Mouse (Mus musculus): ENCODE measurements around the gene Sec24b. TPM values are rescaled to one million over a fixed set of nuclear protein-coding genes. Genes with fewer than 3 reads are reported as not detected.
A peak's percentile ranks its signal among the peaks of the same experiment; 100 is the strongest.

The Sec24b gene
- polyA plus RNA-seq (2016; fragmentation: Nextera tagmentation; extraction: Ambion mirVana): 15.0 and 15.2 TPM in 2 replicates

DNA sequence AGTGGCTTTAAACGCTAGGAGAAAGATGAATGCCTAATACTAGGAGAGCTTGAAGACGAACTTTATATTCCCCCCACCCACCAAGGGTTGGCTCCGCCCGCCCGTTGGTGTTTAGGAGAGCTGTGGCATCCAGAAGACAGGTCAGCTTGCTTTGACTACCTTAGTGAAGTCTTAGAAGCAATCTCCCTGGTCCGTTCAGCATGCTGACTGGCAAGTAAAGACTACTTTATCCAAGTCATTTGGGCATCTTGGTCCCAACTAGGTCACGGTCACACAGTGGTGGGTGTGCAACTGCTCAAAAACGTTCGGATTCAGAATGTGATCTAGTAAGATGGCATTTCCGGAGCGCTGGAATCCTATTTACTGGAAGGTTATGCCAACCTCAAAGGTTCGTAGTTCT is at the start of gene Sec24b:
Gene Sec24b (minus strand): TSS at position 273 of the 400 bp plus-strand sequence.
- Histone ChIP-seq H3K4me1 (peaks cover 48% of the 10 kb centered on the region), H3K4me2 (peak within 1 kb of the TSS; percentile 88), H3K27ac (peak within 1 kb of the TSS; percentile 92), H3K9ac (peak within 1 kb of the TSS; percentile 87), H3K36me3 (no peaks in the 10 kb centered on the region), H3K4me3 (peak within 1 kb of the TSS; percentile 87), H3K27me3 (replicated peaks) (peaks cover 19% of the 10 kb centered on the region; the same call in 1 of the 2 replicates), H3K9me3 (replicated peaks) (no peaks in the 10 kb centered on the region)
- 23% methylated on average over 12 of the region's 12 CpGs for WGBS (ENCODE audit: insufficient replicate concordance)
- ATAC-seq: 0 out of 2 replicates have a peak, but pooled peaks have one; percentile 14

- ATAC-seq: no peak
- WGBS (ENCODE audit: insufficient replicate concordance): 68% methylated on average over 9 of the region's 9 CpGs
- no peak overlapping the region for H3K27ac ChIP-seq
- H3K4me3 ChIP-seq: no peak overlapping the region
- no peaks in the 10 kb centered on the region for H3K9me3 ChIP-seq (replicated peaks)
- H3K36me3 ChIP-seq: no peaks in the 10 kb centered on the region
- no peaks in the 10 kb centered on the region for H3K4me1 ChIP-seq
- no peak overlapping the region for H3K9ac ChIP-seq
- H3K27me3 ChIP-seq (replicated peaks): no peaks in the 10 kb centered on the region
- H3K4me2 ChIP-seq: no peak overlapping the region
These were observed 43.1 kb upstream of the Sec24b start for GRCm38 (mm10) chr3:130104471-130104870.

DNA sequence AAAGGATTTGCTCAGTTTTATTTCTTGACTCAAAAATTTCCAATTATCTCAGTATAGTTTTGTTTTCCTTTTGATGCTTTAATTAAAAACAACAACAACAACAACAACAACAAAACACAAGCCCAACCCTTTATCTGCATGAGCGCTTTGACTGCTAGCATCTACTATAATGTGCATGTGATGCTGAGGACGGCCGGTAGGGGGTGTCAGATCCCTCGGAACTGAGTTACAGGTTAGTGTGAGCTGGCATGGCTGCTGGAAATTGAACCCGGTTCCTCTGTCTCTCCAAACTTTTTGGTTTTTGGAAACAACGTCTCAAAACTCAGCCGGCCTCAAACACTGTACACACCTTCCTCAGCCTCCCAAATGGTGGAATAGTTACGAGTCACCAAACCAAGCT is 42.1 kb upstream of the Sec24b start:
- 61% methylated on average over 8 of the region's 8 CpGs for WGBS (ENCODE audit: insufficient replicate concordance)
- no peak overlapping the region for H3K4me2 ChIP-seq
- no peaks in the 10 kb centered on the region for H3K36me3 ChIP-seq
- no peak overlapping the region for H3K27ac ChIP-seq
- H3K27me3 ChIP-seq (replicated peaks): no peaks in the 10 kb centered on the region
- H3K9ac ChIP-seq: no peak overlapping the region
- no peak overlapping the region for H3K4me3 ChIP-seq
- no peak for ATAC-seq
- no peaks in the 10 kb centered on the region for H3K4me1 ChIP-seq
- no peaks in the 10 kb centered on the region for H3K9me3 ChIP-seq (replicated peaks)

- Histone ChIP-seq H3K9me3 (replicated peaks) (no peaks in the 10 kb centered on the region), H3K9ac (no peak overlapping the region), H3K4me3 (no peak overlapping the region), H3K36me3 (no peaks in the 10 kb centered on the region), H3K4me1 (no peaks in the 10 kb centered on the region), H3K27me3 (replicated peaks) (0 out of 2 replicates have a peak, but pooled peaks cover 4% of the 10 kb centered on the region), H3K27ac (no peak overlapping the region), H3K4me2 (no peak overlapping the region)
- WGBS (ENCODE audit: insufficient replicate concordance): 41% methylated on average over 5 of the region's 5 CpGs
- no peak for ATAC-seq
These were observed 33.9 kb upstream of the Sec24b start for GRCm38 (mm10) chr3:130095160-130095781.

GRCm38 (mm10) chr3:130094125-130094704 is 32.9 kb upstream of the Sec24b start:
- 67% methylated on average over 5 of the region's 5 CpGs for WGBS (ENCODE audit: insufficient replicate concordance)
- H3K36me3 ChIP-seq: no peaks in the 10 kb centered on the region
- no peak overlapping the region for H3K4me3 ChIP-seq
- no peaks in the 10 kb centered on the region for H3K4me1 ChIP-seq
- no peak overlapping the region for H3K4me2 ChIP-seq
- H3K27ac ChIP-seq: no peak overlapping the region
- 0 out of 2 replicates have a peak, but pooled peaks cover 4% of the 10 kb centered on the region for H3K27me3 ChIP-seq (replicated peaks)
- no peaks in the 10 kb centered on the region for H3K9me3 ChIP-seq (replicated peaks)
- ATAC-seq: no peak
- H3K9ac ChIP-seq: no peak overlapping the region

DNA sequence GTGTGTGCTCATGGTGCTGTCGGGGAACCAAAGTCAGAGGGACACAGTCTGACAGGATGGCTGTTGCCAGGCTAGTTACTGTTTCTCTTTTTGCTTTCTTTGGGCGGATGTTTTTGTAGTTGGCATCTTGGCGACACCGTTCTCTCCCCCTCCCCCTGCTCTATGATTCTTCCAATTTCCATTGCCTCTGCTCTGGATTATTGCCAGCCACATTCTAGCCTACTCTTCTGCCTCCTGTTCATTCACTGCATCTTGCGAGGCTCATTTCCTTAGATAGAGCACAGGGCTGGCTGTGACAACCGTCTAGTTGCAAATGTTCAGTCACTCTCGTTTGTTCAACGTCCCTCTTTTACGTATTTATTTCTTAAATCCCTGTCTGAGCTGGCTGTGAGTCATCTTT is 29.1 kb upstream of the Sec24b start:
- no peaks in the 10 kb centered on the region for H3K9me3 ChIP-seq (replicated peaks)
- no peak for ATAC-seq
- H3K36me3 ChIP-seq: no peaks in the 10 kb centered on the region
- H3K9ac ChIP-seq: no peak overlapping the region
- H3K27ac ChIP-seq: no peak overlapping the region
- 69% methylated on average over 9 of the region's 9 CpGs for whole genome bisulfite sequencing (ENCODE audit: insufficient replicate concordance)
- H3K4me1 ChIP-seq: no peaks in the 10 kb centered on the region
- no peak overlapping the region for H3K4me3 ChIP-seq
- H3K4me2 ChIP-seq: no peak overlapping the region
- 0 out of 2 replicates have a peak, but pooled peaks cover 4% of the 10 kb centered on the region for H3K27me3 ChIP-seq (replicated peaks)

- H3K9ac ChIP-seq: no peak overlapping the region
- H3K4me2 ChIP-seq: no peak overlapping the region
- no peak overlapping the region for H3K27ac ChIP-seq
- H3K9me3 ChIP-seq (replicated peaks): no peaks in the 10 kb centered on the region
- no peak overlapping the region for H3K4me3 ChIP-seq
- H3K4me1 ChIP-seq: no peaks in the 10 kb centered on the region
- no peaks in the 10 kb centered on the region for H3K36me3 ChIP-seq
- WGBS (ENCODE audit: insufficient replicate concordance): 72% methylated on average over 9 of the region's 9 CpGs
- ATAC-seq: no peak
- H3K27me3 ChIP-seq (replicated peaks): 0 out of 2 replicates have a peak, but pooled peaks cover 4% of the 10 kb centered on the region
These were observed 27.3 kb upstream of the Sec24b start for GRCm38 (mm10) chr3:130088654-130089053.

DNA sequence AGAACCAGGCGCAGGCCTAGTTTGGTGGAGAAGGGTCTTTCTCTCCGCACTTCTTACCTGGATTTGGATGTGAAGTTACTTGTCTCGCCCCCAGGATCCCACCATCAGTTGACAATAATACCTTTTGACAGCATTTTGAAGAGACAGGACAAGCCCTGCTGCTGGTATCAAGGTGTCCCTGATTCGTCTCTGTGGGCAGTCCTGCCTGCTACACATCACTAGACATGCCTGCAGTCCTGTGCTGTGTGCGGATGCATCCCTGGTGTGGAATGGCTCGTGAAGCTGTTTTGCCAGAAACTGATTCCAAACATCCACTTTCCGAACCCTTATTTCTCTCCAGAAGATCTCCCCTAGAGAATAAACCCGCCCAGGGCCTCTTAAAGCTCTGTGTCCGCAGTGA is 26.1 kb upstream of the Sec24b start:
- H3K27ac ChIP-seq: no peak overlapping the region
- H3K36me3 ChIP-seq: no peaks in the 10 kb centered on the region
- no peaks in the 10 kb centered on the region for H3K4me1 ChIP-seq
- H3K9me3 ChIP-seq (replicated peaks): no peaks in the 10 kb centered on the region
- H3K27me3 ChIP-seq (replicated peaks): 0 out of 2 replicates have a peak, but pooled peaks cover 4% of the 10 kb centered on the region
- ATAC-seq: no peak
- 67% methylated on average over 9 of the region's 9 CpGs for WGBS (ENCODE audit: insufficient replicate concordance)
- no peak overlapping the region for H3K9ac ChIP-seq
- H3K4me2 ChIP-seq: no peak overlapping the region
- H3K4me3 ChIP-seq: no peak overlapping the region

- no peak for ATAC-seq
- 68% methylated on average over 13 of the region's 13 CpGs for WGBS (ENCODE audit: insufficient replicate concordance)
These were observed 25.2 kb upstream of the Sec24b start for GRCm38 (mm10) chr3:130086372-130087080.

GRCm38 (mm10) chr3:130083312-130083711 is 22.0 kb upstream of the Sec24b start:
- WGBS (ENCODE audit: insufficient replicate concordance): 57% methylated on average over 2 of the region's 2 CpGs
- no peaks in the 10 kb centered on the region for H3K9me3 ChIP-seq (replicated peaks)
- no peak overlapping the region for H3K27ac ChIP-seq
- no peaks in the 10 kb centered on the region for H3K36me3 ChIP-seq
- no peak overlapping the region for H3K4me2 ChIP-seq
- H3K4me1 ChIP-seq: no peaks in the 10 kb centered on the region
- no peak overlapping the region for H3K4me3 ChIP-seq
- H3K27me3 ChIP-seq (replicated peaks): no peaks in the 10 kb centered on the region
- ATAC-seq: no peak
- no peak overlapping the region for H3K9ac ChIP-seq

More at GRCm38 (mm10) chr3:130086372-130087080, 25.2 kb upstream of the Sec24b start:
- H3K4me2 ChIP-seq: no peak overlapping the region
- no peaks in the 10 kb centered on the region for H3K9me3 ChIP-seq (replicated peaks)
- no peaks in the 10 kb centered on the region for H3K36me3 ChIP-seq
- H3K4me1 ChIP-seq: no peaks in the 10 kb centered on the region
- no peak overlapping the region for H3K27ac ChIP-seq
- 0 out of 2 replicates have a peak, but pooled peaks cover 4% of the 10 kb centered on the region for H3K27me3 ChIP-seq (replicated peaks)
- H3K4me3 ChIP-seq: no peak overlapping the region
- H3K9ac ChIP-seq: no peak overlapping the region

- Histone ChIP-seq H3K27me3 (replicated peaks) (no peaks in the 10 kb centered on the region), H3K4me1 (no peaks in the 10 kb centered on the region), H3K36me3 (no peaks in the 10 kb centered on the region), H3K9ac (no peak overlapping the region), H3K4me3 (no peak overlapping the region), H3K4me2 (no peak overlapping the region), H3K9me3 (replicated peaks) (no peaks in the 10 kb centered on the region), H3K27ac (no peak overlapping the region)
- 61% methylated on average over 6 of the region's 6 CpGs for WGBS (ENCODE audit: insufficient replicate concordance)
- no peak for ATAC-seq
These were observed 19.3 kb upstream of the Sec24b start for GRCm38 (mm10) chr3:130080666-130081065.

GRCm38 (mm10) chr3:130079794-130080193 is 18.4 kb upstream of the Sec24b start:
- H3K36me3 ChIP-seq: no peaks in the 10 kb centered on the region
- no peaks in the 10 kb centered on the region for H3K4me1 ChIP-seq
- no peak overlapping the region for H3K27ac ChIP-seq
- no peaks in the 10 kb centered on the region for H3K9me3 ChIP-seq (replicated peaks)
- no peak overlapping the region for H3K9ac ChIP-seq
- no peak overlapping the region for H3K4me2 ChIP-seq
- H3K27me3 ChIP-seq (replicated peaks): no peaks in the 10 kb centered on the region
- no peak overlapping the region for H3K4me3 ChIP-seq
- ATAC-seq: no peak
- 0% methylated on average over 1 of the region's 1 CpGs for WGBS (ENCODE audit: insufficient replicate concordance)

Measured in liver, embryonic 12.5 days (tissue).